Mouse (Mus musculus) kidney, embryonic 14.5 days (tissue): ENCODE measurements around the gene Swi5. TPM values are rescaled to one million over a fixed set of nuclear protein-coding genes. Genes with fewer than 3 reads are reported as not detected.
A peak's percentile ranks its signal among the peaks of the same experiment; 100 is the strongest.

Experiments used
- microRNA-seq: library from miRNA; unstranded; fragments of <30 nt; microRNA quantifications from one replicate; pipeline ENCODE4, GENCODE M21; 2016
- polyA plus RNA-seq: library from polyadenylated mRNA; unstranded; fragments of >200 nt; fragmentation: Nextera tagmentation; extraction: Ambion mirVana; gene quantifications from 2 replicates; pipeline ENCODE4 v1.2.1, GENCODE M21; 2014

The Swi5 gene
- polyA plus RNA-seq, 1 experiment from 2014 or later, result 142 TPM

Small RNA genes lying within 50 kb of the gene (microRNA-seq; reads per million reads assigned to microRNA genes)
- not detected for gene Gm23363
- 246 reads per million, percentile 66 among the genes with 10 or more reads in this experiment for gene Mir199b

Other genes with a start within 250 kb of the Swi5 start
- gene Fam78a, start 203.2 kb downstream of the Swi5 start, polyA plus RNA-seq, result 1.2 and 1.7 TPM in 2 replicates
- 4.0 and 5.5 TPM in 2 replicates for gene Plpp7, start 192.5 kb downstream of the Swi5 start, polyA plus RNA-seq
- gene Prrc2b, start 137.0 kb downstream of the Swi5 start, polyA plus RNA-seq, result 65.8 and 73.1 TPM in 2 replicates
- 22.3 and 24.4 TPM in 2 replicates for gene Pomt1, start 51.5 kb downstream of the Swi5 start, polyA plus RNA-seq
- 64.1 and 64.3 TPM in 2 replicates for gene Uck1, start 27.9 kb downstream of the Swi5 start, polyA plus RNA-seq
- 12.4 and 21.3 TPM in 2 replicates for gene Golga2, start 691 bp downstream of the Swi5 start, polyA plus RNA-seq
- gene Ciz1, start 64.3 kb upstream of the Swi5 start, polyA plus RNA-seq, result 36.2 and 50.3 TPM in 2 replicates
- 8.4 and 11.5 TPM in 2 replicates for gene Dnm1, start 65.3 kb upstream of the Swi5 start, polyA plus RNA-seq
- 50.1 and 52.0 TPM in 2 replicates for gene 1110008P14Rik, start 93.9 kb upstream of the Swi5 start, polyA plus RNA-seq
- gene Lcn2, start 100.2 kb upstream of the Swi5 start, polyA plus RNA-seq, result 1.6 and 1.7 TPM in 2 replicates
- 32.2 and 36.4 TPM in 2 replicates for gene Ptges2, start 107.8 kb upstream of the Swi5 start, polyA plus RNA-seq
- gene Naif1, start 162.4 kb upstream of the Swi5 start, polyA plus RNA-seq, result 6.4 and 6.8 TPM in 2 replicates
- 10.7 and 14.8 TPM in 2 replicates for gene Slc25a25, start 163.4 kb upstream of the Swi5 start, polyA plus RNA-seq
- 12.2 and 16.9 TPM in 2 replicates for gene Fam102a, start 247.3 kb upstream of the Swi5 start, polyA plus RNA-seq